Comparison of ENCODE assay signal across 9 mouse cellular contexts in the genomic region with DNA sequence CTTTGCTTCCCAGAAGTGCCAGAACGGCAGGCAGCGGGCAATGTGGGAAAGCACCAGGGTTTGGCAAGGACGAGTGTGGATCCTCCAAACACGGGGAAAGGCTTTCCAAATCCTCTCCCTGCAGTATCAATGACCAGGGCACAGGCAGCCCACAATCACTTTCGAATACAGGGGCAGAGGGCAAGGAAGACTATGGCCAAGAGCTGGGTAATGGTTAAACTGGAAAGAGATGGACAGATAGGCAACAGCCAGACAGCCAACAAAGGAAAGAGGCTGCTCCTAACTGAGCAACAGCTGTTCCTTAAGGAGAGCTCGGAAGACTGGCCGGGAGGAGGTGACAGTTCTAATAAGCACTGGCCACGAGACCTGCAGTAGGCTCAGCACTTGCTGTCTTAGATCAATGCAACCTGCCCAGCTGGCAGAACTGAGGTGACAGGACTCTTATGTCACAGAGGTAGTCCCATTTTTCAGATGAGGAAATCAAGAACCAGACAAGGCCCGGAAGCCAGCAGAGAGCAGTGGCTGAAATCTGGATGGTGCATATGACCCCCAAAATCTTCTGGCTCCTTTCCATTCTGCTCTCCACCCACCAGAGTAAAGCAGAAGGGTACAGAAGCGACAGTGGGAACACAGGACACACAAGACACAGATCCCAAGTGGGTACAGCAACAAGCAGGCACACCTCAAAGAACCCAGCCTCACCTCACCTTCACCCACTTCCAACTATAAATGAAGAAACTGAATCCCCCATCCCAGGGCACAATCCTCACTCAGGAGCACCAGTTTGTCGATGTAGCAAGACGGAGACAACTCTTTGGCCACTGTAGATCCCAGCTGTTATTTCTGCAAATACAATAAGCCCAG. TPM values are rescaled to one million over a fixed set of nuclear protein-coding genes. Genes with fewer than 3 reads are reported as not detected.
DNase-seq lines count a peak whose midpoint lies in the region; ATAC-seq and TF ChIP-seq lines count a peak whose summit lies in the region.
"Had no signal": no experiment of that assay in that cellular context is flagged by ENCODE, and none has a peak within 500 bp of the region (broad histone marks: within the 10 kb centered on the region; RNA-seq: fewer than 3 reads in every experiment).

No protein-coding gene starts in this region.

- no peak for DNase-seq in spleen, adult 2 months (ENCODE audit: low read depth in 1 of 2, low spot score in 2 of 2)
- no peak for DNase-seq in spleen, postnatal 36 days (ENCODE audit: low spot score in 2 of 2)
- DNase-seq in limb, embryonic 14.5 days (ENCODE audit: low spot score), result no peak
- DNase-seq in thymus, adult 18-20 months, result no peak
- DNase-seq in frontal cortex, adult 2 months (ENCODE audit: extremely low spot score in 1 of 2, low spot score in 1 of 2), result no peak
- DNase-seq: thymus, postnatal 25 days had no signal

- H3K9ac ChIP-seq in forebrain, embryonic 16.5 days (replicated peaks; ENCODE audit: low read depth, low read length), result peak overlapping the region; percentile 82
- peak overlapping the region; percentile 94 for H3K9ac ChIP-seq in limb, embryonic 14.5 days (ENCODE audit: low read depth, low read length, severe bottlenecking)
- peak overlapping the region; percentile 90; the same call in 1 of the 2 replicates for H3K9ac ChIP-seq in stomach, embryonic 15.5 days

- peaks cover 3% of the 10 kb centered on the region; the same call in 1 of the 2 replicates for H3K4me1 ChIP-seq in spleen, adult 2 months (ENCODE audit: control insufficient read depth, insufficient read depth, insufficient read length)
- H3K4me1 ChIP-seq in forebrain, embryonic 16.5 days (replicated peaks; ENCODE audit: control insufficient read depth, insufficient read depth, low read length), result peaks cover 15% of the 10 kb centered on the region
- H3K4me1 ChIP-seq in limb, embryonic 14.5 days (ENCODE audit: control insufficient read depth, insufficient read depth, low read length), result peaks cover 8% of the 10 kb centered on the region
- peaks cover 21% of the 10 kb centered on the region; the same call in 1 of the 2 replicates for H3K4me1 ChIP-seq in stomach, embryonic 15.5 days

- no peak for TF ChIP-seq POLR2A in spleen, adult 2 months (IDR thresholded peaks at IDR 0.05; ENCODE audit: low read depth, low read length)
- no peak for TF ChIP-seq POLR2A in limb, embryonic 14.5 days (IDR thresholded peaks at IDR 0.05; ENCODE audit: borderline replicate concordance, extremely low read depth, insufficient read depth, insufficient read length)

- H3K27me3 ChIP-seq in spleen, adult 2 months (ENCODE audit: control insufficient read depth, insufficient read depth, low read length), result no peaks in the 10 kb centered on the region
- no peaks in the 10 kb centered on the region for H3K27me3 ChIP-seq in forebrain, embryonic 16.5 days (replicated peaks; ENCODE audit: control insufficient read depth, insufficient read depth, low read length)
- H3K27me3 ChIP-seq in limb, embryonic 14.5 days (ENCODE audit: control insufficient read depth, insufficient read depth, low read length), result no peaks in the 10 kb centered on the region
- no peaks in the 10 kb centered on the region for H3K27me3 ChIP-seq in stomach, embryonic 15.5 days (replicated peaks)

- H3K9me3 ChIP-seq in forebrain, embryonic 16.5 days (ENCODE audit: control insufficient read depth, low read length), result no peaks in the 10 kb centered on the region
- no peaks in the 10 kb centered on the region for H3K9me3 ChIP-seq in limb, embryonic 14.5 days (ENCODE audit: control insufficient read depth, low read length)
- H3K9me3 ChIP-seq in stomach, embryonic 15.5 days, result no peaks in the 10 kb centered on the region

- peaks cover 33% of the 10 kb centered on the region for H3K36me3 ChIP-seq in spleen, adult 2 months (ENCODE audit: control insufficient read depth, insufficient read depth, low read length)
- H3K36me3 ChIP-seq in forebrain, embryonic 16.5 days (ENCODE audit: control insufficient read depth, insufficient read depth), result peaks cover 27% of the 10 kb centered on the region
- H3K36me3 ChIP-seq in limb, embryonic 14.5 days (ENCODE audit: control insufficient read depth, insufficient read depth, low read length), result peaks cover 54% of the 10 kb centered on the region
- peaks cover 43% of the 10 kb centered on the region for H3K36me3 ChIP-seq in stomach, embryonic 15.5 days

- H3K4me3 ChIP-seq in spleen, adult 2 months (ENCODE audit: extremely low read depth, insufficient read depth, insufficient read length), result peak overlapping the region; percentile 82; the same call in 1 of the 2 replicates
- H3K4me3 ChIP-seq in forebrain, embryonic 16.5 days (replicated peaks; ENCODE audit: low read length), result peak overlapping the region; percentile 81
- H3K4me3 ChIP-seq in limb, embryonic 14.5 days (replicated peaks; ENCODE audit: low read length), result peak overlapping the region; percentile 80
- peak overlapping the region; percentile 83 for H3K4me3 ChIP-seq in stomach, embryonic 15.5 days (replicated peaks)

- ATAC-seq in forebrain, embryonic 16.5 days, result no peak
- ATAC-seq in limb, embryonic 14.5 days (ENCODE audit: low FRiP score, low read depth), result no peak
- ATAC-seq in stomach, embryonic 15.5 days (ENCODE audit: insufficient read depth, low FRiP score, low read depth), result no peak
- no peak for ATAC-seq in granulocyte monocyte progenitor cell, adult 5-6 weeks (replicated peaks; ENCODE audit: poor library complexity, severe bottlenecking)

- no peak for TF ChIP-seq CTCF in spleen, adult 2 months (IDR thresholded peaks at IDR 0.05; ENCODE audit: extremely low read depth, insufficient read depth, insufficient read length, insufficient replicate concordance)

- H3K4me2 ChIP-seq in forebrain, embryonic 16.5 days (ENCODE audit: low read length), result peak overlapping the region; percentile 83
- H3K4me2 ChIP-seq in limb, embryonic 14.5 days (replicated peaks; ENCODE audit: low read depth, low read length, severe bottlenecking), result peak overlapping the region; percentile 72
- peak overlapping the region; percentile 71 for H3K4me2 ChIP-seq in stomach, embryonic 15.5 days

- WGBS in spleen, adult 2 months, result 81% methylated on average over 12 of the region's 12 CpGs
- WGBS in forebrain, embryonic 16.5 days, result 64% methylated on average over 12 of the region's 12 CpGs
- WGBS in limb, embryonic 14.5 days, result 64% methylated on average over 12 of the region's 12 CpGs
- whole genome bisulfite sequencing in stomach, embryonic 15.5 days, result 55% methylated on average over 12 of the region's 12 CpGs

- no peak overlapping the region for H3K27ac ChIP-seq in spleen, adult 2 months (ENCODE audit: insufficient read depth, low read length)
- no peak overlapping the region for H3K27ac ChIP-seq in forebrain, embryonic 16.5 days (ENCODE audit: low read length)
- H3K27ac ChIP-seq in limb, embryonic 14.5 days (replicated peaks; ENCODE audit: low read depth, low read length), result no peak overlapping the region
- no peak overlapping the region for H3K27ac ChIP-seq in stomach, embryonic 15.5 days

RNA-seq across cellular contexts. Expression of a gene that starts 15.4 kb away (rescaled TPM):
- 0.04 and 0.11 TPM in 2 replicates for polyA plus RNA-seq in spleen, adult 2 months (2012; rRNA removed)
- 49.7 and 217 TPM in 2 replicates for polyA plus RNA-seq in forebrain, embryonic 16.5 days (2015; fragmentation: Nextera tagmentation; extraction: Ambion mirVana)
- 10.8 and 11.7 TPM in 2 replicates for polyA plus RNA-seq in limb, embryonic 14.5 days (2012; rRNA removed)
- 2.8 and 3.5 TPM in 2 replicates for polyA plus RNA-seq in limb, embryonic 14.5 days (2014; fragmentation: Nextera tagmentation; extraction: Ambion mirVana)
- 5.9 and 6.9 TPM in 2 replicates for polyA plus RNA-seq in stomach, embryonic 15.5 days (2015; fragmentation: Nextera tagmentation; extraction: Ambion mirVana)
- 0.04 TPM in 1 of 2 replicates, not detected in the other for total RNA-seq in granulocyte monocyte progenitor cell, adult 5-6 weeks (2014; fragmentation: Nextera tagmentation)
- 0.21 TPM in 1 of 2 replicates, not detected in the other for total RNA-seq in granulocyte monocyte progenitor cell, adult 5-6 weeks (2017)
- 1,510 and 1,726 TPM in 2 replicates for polyA plus RNA-seq in frontal cortex, adult 2 months (2012; rRNA removed)

RNA-seq across cellular contexts. Expression of a gene that starts 49.7 kb away (rescaled TPM):
- 14.8 and 18.9 TPM in 2 replicates for polyA plus RNA-seq in spleen, adult 2 months (2012; rRNA removed)
- 24.7 and 26.9 TPM in 2 replicates for polyA plus RNA-seq in forebrain, embryonic 16.5 days (2015; fragmentation: Nextera tagmentation; extraction: Ambion mirVana)
- polyA plus RNA-seq in limb, embryonic 14.5 days (2012; rRNA removed), result 20.1 and 25.2 TPM in 2 replicates
- polyA plus RNA-seq in limb, embryonic 14.5 days (2014; fragmentation: Nextera tagmentation; extraction: Ambion mirVana), result 20.2 and 23.3 TPM in 2 replicates
- 14.8 and 17.9 TPM in 2 replicates for polyA plus RNA-seq in stomach, embryonic 15.5 days (2015; fragmentation: Nextera tagmentation; extraction: Ambion mirVana)
- total RNA-seq in granulocyte monocyte progenitor cell, adult 5-6 weeks (2014; fragmentation: Nextera tagmentation), result 24.0 and 54.0 TPM in 2 replicates
- 25.8 and 32.1 TPM in 2 replicates for total RNA-seq in granulocyte monocyte progenitor cell, adult 5-6 weeks (2017)
- 44.2 and 44.4 TPM in 2 replicates for polyA plus RNA-seq in frontal cortex, adult 2 months (2012; rRNA removed)

RNA-seq across cellular contexts. Expression of a gene that starts 53.7 kb away (rescaled TPM):
- polyA plus RNA-seq in spleen, adult 2 months (2012; rRNA removed), result 3.3 and 4.1 TPM in 2 replicates
- polyA plus RNA-seq in forebrain, embryonic 16.5 days (2015; fragmentation: Nextera tagmentation; extraction: Ambion mirVana), result 2.4 and 3.2 TPM in 2 replicates
- 5.6 and 5.7 TPM in 2 replicates for polyA plus RNA-seq in limb, embryonic 14.5 days (2012; rRNA removed)
- polyA plus RNA-seq in limb, embryonic 14.5 days (2014; fragmentation: Nextera tagmentation; extraction: Ambion mirVana), result 3.7 and 4.4 TPM in 2 replicates
- 6.0 and 8.2 TPM in 2 replicates for polyA plus RNA-seq in stomach, embryonic 15.5 days (2015; fragmentation: Nextera tagmentation; extraction: Ambion mirVana)
- 84.4 and 140 TPM in 2 replicates for total RNA-seq in granulocyte monocyte progenitor cell, adult 5-6 weeks (2014; fragmentation: Nextera tagmentation)
- total RNA-seq in granulocyte monocyte progenitor cell, adult 5-6 weeks (2017), result 200 and 215 TPM in 2 replicates
- polyA plus RNA-seq in frontal cortex, adult 2 months (2012; rRNA removed), result 1.8 and 3.3 TPM in 2 replicates
